Mouse (Mus musculus): ENCODE measurements at regions not wholly inside any gene's neighbourhood (a gene's known extent, or its start where the extent isn't known, plus 50 kb on each side); places are given as distances from the start of the nearest gene placed in this dataset.

DNA sequence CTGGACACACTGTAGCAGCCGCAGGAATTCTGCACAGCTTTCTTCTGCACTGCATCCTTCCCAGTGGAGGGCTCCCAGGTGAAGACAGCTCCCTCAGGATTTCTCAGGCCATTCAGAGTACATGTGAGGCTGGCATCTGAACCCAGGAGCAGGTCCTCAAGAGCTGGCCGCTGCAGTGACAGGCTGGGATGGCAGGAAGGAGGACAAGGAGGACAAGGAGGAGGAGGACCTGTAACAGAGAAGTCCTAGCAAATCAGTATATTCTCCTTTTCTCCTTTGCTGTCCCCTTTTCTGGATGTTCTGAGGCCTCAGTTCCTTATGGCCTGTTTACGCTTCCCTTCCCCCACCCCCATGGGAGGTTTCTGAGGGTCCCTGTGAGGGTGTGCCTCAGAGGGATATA, 73.7 kb downstream of the Tmem121 start:
- no peak for TF ChIP-seq CTCF (IDR thresholded peaks at IDR 0.05; ENCODE audit: extremely low read depth, insufficient read depth, low read length)
- TF ChIP-seq POLR2A (IDR thresholded peaks at IDR 0.05; ENCODE audit: extremely low read depth, insufficient read depth, low read length) = no peak
